Mouse (Mus musculus) neural tube, embryonic 10.5 days (tissue): Measurements from ENCODE around the gene Kif5c.

ENCODE experiments used
- DNase-seq: peaks from one replicate; pipeline ENCODE4 v3.0.0-alpha.2; 2017; ENCODE audit warnings: low spot score; ENCODE audit errors: extremely low spot score

Gene Kif5c

GRCm38 (mm10) chr2:49787376-49788050 is 168.4 kb downstream of the Kif5c start, which contains the start of gene Lypd6b:
Gene Lypd6b (plus strand): TSS chr2:49787688.
- peak; percentile 55 for DNase-seq

- DNase-seq = no peak
Measured at GRCm38 (mm10) chr2:49788051-49788418, 168.9 kb downstream of the Kif5c start.

DNA sequence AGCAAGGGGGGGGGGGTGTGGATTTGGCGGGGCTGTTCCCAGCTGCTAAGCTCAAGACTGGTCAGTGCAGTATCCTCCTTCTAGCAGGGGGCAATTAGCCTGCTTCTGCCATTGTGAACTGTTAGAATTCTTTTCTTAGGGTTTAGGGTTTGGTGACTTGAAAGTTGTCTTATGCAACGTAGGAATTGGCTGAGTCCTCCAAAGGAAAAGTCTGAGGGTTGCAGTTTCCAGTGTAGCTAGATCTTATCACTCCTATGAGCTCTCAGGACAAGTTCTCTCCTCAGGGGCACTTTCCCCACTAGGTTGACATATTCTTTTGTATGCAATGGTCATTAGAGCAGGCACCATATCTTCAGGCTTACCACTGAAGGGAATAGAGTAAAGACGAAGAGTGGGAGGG is 169.5 kb downstream of the Kif5c start:
- no peak for DNase-seq

GRCm38 (mm10) chr2:49789078-49789477 is 170.0 kb downstream of the Kif5c start:
- no peak for DNase-seq

DNA sequence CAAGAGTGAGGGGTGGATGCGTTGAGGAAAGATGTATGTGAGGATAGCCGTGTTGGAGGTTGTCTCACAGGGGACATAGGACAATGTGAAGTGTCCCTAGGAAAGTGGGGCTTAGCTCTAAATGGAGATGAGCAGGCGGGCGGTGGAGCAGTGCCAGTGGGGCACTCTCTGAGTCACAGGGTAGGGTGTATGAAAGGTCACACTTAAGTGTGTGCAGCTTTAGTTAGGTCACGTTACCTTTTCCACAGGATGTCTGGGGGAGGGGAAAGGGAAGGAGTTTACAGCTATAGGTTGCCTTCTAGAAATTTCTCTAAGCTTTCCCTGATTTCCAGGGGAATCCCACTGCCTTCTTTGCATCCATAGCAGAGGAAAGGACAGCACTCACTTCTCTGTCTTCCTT is 170.4 kb downstream of the Kif5c start:
- DNase-seq = no peak

GRCm38 (mm10) chr2:49797444-49798143 is 178.5 kb downstream of the Kif5c start:
- no peak for DNase-seq

DNA sequence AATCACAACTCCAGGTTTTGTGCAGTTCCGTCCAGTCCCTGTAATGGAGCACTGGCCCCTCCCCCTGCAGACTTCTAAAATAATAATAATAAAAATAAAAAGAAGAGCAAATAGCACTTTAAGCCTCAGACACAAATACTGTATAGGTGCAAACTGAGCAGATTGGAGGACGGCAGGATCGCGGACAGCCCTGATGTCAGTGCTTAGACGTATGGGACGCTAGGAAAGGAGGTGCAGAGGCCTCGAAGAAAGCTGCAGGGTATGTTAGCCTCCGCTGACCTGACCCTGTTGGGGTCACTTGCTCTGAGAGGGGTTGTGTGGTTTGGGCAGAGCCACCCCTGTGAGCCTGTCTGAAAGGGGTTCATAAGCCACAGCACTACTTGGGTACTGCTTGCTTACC is 185.3 kb downstream of the Kif5c start:
- no peak for DNase-seq

- peak; percentile 11 for DNase-seq
Measured at GRCm38 (mm10) chr2:49805736-49806371, 186.8 kb downstream of the Kif5c start.

DNA sequence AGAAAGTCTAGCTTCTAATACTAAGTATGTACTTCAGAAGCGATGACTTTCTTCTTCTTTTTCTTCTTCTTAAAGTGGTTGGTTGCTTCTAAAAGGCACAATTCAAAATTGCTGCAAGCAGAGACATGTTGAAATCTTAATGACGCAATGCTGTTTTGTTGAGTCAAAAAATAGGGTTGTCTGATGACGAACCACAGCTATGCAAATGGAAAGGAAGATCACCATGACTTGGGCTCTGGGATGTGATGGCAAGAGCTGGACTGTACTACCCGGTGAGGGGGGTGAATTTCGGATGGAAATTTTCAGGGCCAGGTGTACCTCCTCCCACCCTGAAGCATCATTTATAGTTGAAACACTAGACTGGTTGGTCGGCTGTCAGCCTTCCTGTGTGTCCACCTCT is 190.4 kb downstream of the Kif5c start:
- no peak for DNase-seq

GRCm38 (mm10) chr2:49811420-49811819 is 192.3 kb downstream of the Kif5c start:
- DNase-seq = no peak

- no peak for DNase-seq
Measured at GRCm38 (mm10) chr2:49811871-49812363, 192.8 kb downstream of the Kif5c start.

GRCm38 (mm10) chr2:49813151-49813550 is 194.1 kb downstream of the Kif5c start:
- DNase-seq = no peak

DNA sequence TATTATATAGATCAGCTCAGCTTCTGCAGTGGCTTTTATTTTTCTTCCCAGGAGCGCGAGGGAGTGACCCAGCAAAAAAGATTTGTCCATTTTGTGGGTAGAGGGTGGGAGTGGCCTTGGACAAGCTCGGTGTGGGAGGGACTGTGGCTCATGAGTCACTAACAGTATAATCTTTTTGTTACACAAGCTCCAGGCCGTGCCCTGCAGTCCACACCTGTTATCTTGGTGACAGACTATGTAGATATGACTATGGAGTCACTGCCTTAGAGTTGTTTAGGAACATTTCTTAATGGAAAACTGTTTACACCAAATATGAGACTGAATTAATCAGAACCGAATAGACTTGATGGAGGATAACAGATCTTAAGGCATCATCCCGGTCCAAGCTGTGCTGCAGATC is 194.9 kb downstream of the Kif5c start:
- DNase-seq = no peak

DNA sequence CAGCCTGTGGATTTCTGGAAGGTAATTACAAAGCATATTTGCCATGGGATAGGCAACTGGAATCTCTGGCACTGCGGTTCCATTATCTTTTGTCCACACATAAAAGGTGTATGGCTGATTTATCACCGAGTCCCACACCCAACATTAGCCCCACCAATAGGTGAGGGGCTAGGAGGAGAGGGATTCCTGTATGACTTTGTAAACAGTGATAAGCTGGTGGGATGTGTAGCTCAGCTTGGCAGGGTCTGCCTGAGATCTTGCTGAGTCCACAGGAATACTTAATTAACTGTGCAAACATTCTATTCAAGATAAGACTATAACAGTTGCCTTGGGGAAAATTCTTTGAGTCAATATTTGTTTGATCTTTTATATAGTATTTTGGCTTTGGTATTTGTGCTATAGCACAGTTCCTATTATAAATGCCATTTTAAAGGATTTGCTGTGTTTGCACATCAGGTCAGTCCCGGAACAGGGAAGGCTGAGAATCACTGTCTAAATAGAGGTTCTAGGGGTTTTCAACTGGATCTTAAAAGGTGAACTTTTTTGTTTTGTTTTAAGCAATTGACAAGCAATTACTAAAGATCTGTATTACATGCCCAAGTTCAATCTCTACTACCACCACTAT is 196.7 kb downstream of the Kif5c start:
- no peak for DNase-seq

GRCm38 (mm10) chr2:49816549-49816948 is 197.5 kb downstream of the Kif5c start:
- no peak for DNase-seq

GRCm38 (mm10) chr2:49817151-49817550 is 198.1 kb downstream of the Kif5c start:
- no peak for DNase-seq

GRCm38 (mm10) chr2:49818126-49818525 is 199.0 kb downstream of the Kif5c start:
- no peak for DNase-seq

GRCm38 (mm10) chr2:49822312-49822711 is 203.2 kb downstream of the Kif5c start:
- no peak for DNase-seq
